Mouse (Mus musculus): ENCODE results near the gene Kcnc1.

DNA sequence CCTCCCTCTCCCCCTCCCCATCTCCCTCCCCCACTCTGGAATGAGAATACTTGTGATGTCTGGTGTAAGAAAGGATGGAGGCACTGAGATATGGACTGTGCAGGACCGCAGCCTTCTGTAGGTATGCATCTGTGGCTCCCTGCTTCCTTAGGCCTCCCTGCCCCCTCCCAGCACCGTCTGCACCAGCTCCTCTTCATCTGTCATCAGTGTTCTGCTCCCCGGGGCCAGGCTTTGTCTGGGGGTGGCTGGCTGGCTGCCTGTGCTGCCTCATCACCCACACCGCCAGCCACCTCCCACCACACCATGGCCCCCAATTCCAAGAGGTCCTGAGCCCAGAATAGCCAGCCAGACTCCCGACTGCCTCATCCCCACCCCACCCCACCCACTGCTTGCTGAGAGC lies 32.1 kb upstream of the Kcnc1 start:
- TF ChIP-seq CTCF (IDR thresholded peaks at IDR 0.05; ENCODE audit: borderline replicate concordance, extremely low read depth, insufficient read depth, insufficient read length) (no peak), POLR2A (IDR thresholded peaks at IDR 0.05; ENCODE audit: borderline replicate concordance, extremely low read depth, insufficient read depth, insufficient read length, poor library complexity, severe bottlenecking) (no peak)

All from brain, embryonic 14.5 days (tissue).